Mouse (Mus musculus): ENCODE data around the gene Cdk19.

DNA sequence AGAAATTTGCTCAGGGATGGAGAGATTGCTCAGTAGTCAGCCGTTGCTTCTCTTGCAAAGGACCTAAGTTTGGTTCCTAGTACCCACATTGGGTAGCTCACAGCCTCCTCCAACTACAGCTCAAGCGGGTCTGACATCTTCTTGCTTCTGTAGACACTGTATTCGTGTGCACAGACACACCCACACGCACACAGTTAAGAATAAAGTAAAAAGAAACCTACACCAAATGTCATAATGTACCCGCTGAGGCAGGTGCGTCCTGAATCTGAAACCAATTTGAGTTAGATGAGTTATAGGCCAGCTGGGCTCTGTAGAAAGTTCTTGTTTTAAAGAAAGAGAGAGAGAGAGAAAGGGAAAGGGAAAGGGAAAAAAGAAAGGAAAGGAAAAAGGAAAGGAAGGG, 110.2 kb downstream of the Cdk19 start:
- TF ChIP-seq CTCF (IDR thresholded peaks at IDR 0.05; ENCODE audit: extremely low read depth, insufficient read length, insufficient replicate concordance, low read depth, low read length) (no peak), POLR2A (IDR thresholded peaks at IDR 0.05; ENCODE audit: low read depth, low read length) (no peak)
